Mouse (Mus musculus): Measurements from ENCODE around the gene Abl1. TPM values are rescaled to one million over a fixed set of nuclear protein-coding genes. Genes with fewer than 3 reads are reported as not detected.

Abl1 gene
- polyA plus RNA-seq, 1 experiment from 2014 or later = 19.7 TPM

DNA sequence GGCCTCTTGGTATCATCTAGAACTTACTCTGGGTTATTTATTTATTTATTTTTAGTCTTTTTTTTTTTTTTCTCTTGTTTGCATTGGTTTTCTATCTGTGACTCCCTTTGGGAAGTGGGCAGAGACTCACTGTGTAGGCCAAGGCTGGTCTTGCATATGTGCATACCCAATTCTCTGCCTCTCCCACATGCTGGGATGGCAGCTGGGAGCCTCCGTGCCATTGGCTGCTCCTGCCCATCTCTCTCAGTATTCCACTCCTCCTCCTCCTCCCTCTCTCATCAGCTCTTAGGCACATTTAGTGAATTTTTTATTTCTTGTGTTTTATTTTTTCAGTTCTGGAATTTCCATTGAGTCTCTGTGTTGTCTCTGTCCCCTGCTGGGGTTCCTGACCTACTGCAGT is 53.6 kb downstream of the Abl1 start:
- DNase-seq (ENCODE audit: low spot score) = no peak

DNA sequence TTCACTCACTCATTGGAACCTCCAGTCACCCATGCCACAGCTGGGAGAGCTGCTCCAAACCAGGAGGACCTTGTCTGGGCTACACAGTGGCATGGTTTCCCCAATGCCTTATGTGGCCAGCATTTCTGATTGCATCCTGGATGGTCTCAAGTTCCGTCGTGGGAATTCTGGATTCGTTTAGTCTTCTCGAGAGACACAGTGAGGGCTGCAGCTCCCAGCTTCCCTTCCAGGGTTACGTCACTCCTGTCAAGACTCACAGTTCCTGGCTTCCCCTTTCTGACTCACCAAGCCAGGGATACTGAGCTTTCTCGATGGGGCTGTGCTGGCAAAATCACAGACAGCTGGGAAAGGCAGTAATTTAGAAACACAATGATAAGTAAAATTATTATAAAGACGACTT is 54.0 kb downstream of the Abl1 start:
- DNase-seq (ENCODE audit: low spot score) = no peak

DNA sequence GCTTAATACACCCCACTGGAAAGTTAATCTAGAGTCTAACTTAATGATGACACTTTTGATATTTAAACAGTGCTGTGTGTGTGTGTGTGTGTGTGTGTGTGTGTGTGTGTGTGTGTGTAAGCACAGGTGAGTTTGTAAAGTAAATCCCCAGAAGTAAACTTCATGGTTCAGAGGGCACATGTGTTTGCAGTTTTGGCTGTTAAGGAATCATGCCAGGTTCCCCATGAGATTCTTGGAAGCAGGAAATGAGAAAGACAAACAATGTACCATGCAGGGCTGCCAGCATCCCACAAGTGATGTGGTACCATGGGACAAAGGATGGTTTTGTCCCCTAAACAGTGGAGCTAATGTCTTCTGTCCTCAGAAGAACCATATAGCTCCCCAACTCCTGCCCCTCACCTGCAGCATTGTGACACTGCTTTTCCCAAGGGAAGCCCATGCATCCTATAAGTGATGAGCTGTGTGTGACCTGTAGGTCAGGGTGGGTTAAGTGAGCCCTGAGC is 57.6 kb downstream of the Abl1 start:
- no peak for DNase-seq (ENCODE audit: low spot score)

DNA sequence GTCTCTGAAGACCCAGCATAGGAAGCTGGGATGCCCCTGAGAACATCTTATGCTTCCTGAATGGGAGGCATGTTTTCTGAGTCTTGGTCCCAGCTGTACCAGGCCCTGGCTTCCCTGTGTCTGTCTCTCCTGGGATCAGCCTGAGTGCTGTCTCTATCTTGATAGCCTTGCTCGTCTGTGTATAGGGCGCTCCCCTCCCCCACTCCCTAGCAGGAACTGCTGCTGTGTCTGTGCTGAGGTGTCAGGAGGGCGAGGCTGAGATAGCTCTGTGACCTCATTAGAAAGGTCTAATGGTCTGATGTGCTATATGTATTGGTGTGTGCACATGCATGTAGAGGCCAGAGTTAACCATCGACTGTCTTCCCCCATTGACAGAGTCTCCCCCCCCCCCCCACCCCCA is 58.7 kb downstream of the Abl1 start:
- no peak for DNase-seq (ENCODE audit: low spot score)

DNA sequence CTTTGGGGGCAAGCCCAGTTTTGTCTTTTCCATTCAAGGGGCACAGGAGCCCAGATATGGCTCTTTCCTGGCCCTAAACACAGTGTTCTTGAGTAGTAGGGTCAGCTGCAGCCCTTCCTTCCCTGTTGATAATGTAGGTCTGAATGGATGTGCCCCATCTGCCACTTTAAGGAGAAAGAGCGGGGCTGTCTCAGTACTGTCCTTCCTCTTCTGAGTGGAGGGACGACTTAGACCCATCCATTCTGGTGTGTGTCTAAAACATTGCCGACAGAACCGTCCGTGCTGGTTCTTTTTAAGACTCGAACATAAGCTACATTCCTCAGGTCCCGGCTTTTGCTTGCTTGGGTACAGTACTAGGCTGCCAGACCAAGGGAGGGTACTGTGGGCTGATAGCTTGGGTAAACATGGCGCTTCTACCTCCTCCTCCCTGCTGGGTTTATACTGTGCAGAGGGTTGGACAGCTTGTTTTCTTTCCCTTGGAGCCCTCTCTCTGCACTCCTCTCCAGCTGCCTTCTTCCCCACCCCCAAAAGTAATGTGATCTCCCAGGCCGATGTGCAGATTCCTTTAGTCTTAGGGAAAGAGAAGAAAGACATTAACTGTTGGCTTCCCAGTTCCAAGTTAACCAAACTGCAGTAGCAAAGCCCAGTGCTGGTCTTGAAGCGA is 61.0 kb downstream of the Abl1 start:
- DNase-seq (ENCODE audit: low spot score) = no peak

DNA sequence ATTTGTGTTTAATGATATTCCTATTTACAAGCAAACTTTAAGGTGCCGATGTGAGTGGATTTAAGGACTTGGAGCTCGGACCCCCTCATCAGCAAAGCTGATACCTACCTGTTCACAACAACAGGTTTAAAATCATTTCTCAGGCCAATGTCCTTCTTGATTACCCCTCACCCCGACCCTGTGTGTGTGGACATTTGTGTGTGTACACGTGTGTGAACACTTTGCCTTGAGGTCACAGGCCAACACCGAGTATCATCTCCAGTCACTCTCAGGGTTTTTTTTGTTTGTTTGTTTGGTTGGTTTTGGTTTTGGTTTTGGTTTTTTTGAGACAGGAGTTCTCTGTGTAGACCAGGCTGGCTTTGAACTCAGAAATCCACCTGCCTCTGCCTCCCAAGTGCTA is 62.0 kb downstream of the Abl1 start:
- no peak for DNase-seq (ENCODE audit: low spot score)

DNA sequence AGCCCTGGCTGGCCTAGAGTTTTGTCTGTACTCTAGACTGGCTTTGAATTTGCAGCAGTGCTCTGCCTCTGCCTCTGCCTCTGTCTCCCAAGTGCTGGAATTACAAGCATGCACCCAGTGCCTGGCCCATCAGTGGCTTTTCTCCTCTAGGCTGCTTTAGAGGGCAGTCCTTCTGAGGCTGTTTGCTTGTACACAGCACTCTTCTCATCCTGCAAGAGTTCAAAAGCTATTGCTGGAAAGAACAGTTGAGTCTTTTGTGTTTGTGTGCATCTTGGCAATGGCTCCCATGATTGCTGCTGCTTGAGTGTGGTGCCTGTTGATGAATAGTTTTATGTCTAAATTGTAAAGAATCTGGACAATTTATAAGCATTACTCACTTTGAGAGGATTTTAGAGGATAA is 69.3 kb downstream of the Abl1 start:
- no peak for DNase-seq (ENCODE audit: low spot score)

DNA sequence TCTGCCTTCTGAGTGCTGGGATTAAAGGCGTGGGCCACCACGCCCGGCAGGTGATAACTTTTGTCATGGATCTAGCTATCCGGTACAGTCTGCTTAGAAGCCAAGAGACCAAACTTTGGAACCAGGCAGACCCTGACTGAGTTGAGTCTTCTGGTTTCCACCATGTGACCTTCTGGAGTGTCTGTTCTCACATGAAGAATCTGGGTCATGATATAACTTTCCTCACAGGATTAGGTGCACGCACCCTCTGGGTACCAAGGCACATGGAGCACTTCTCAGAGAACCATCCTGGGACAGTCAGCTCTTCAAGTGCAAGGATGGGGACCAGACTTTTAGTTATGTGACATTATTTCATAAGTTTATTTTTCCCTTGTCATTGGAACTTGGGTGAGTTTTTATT is 70.8 kb downstream of the Abl1 start:
- no peak for DNase-seq (ENCODE audit: low spot score)

DNA sequence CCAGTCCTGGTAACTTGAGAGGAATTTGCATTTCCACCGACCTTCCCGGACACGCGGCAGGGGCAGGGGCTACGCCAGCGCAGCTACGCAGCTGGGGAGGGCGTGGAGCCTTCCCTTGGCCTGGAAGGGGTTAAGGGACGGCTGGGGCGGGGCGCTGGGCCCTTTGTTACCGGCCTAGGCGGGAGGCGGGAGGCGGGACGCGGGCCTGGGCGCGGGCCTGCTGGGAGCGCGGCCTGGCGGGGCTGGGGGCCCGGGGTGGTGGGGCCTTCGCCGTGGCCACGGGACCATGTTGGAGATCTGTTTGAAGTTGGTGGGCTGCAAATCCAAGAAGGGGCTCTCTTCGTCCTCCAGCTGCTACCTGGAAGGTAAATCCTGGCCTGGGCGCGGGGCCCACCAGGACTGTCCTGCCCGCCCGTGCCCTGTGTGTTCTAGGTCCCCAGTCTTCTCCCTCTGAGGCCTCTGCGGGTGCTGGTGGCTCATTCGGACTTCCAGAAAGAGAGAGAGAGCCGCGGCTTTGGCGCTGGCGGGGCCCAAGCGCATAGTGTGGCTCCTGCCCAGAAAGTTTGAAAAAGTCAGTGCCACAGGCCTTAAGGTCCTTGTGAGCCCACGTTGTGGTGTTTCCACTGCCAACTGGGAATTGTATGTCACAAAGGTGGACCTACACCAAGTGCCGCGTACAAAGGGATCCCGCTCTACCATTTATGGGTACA is 71.7 kb downstream of the Abl1 start:
- peak; percentile 77 for DNase-seq (ENCODE audit: low spot score)

DNA sequence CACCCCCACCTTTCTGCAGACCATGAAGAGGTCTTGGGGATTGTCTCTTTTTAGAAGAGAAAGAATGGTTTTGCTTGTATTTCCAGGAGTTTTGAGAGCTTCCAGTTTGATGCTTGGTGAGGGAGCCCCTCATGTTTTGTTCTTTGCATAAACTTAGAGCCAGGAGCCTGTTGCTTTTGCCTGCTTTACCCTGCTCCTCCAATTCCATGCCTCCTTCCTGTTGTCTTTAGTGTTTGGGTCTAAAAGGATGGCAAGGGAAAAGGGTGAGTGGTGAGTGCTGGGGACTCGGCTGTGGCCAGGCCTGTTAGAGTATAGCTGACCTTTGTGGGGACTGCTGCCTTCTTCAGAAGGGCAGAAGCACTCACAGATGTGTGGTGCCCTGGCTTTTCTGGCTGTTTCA is 72.3 kb downstream of the Abl1 start:
- no peak for DNase-seq (ENCODE audit: low spot score)

DNA sequence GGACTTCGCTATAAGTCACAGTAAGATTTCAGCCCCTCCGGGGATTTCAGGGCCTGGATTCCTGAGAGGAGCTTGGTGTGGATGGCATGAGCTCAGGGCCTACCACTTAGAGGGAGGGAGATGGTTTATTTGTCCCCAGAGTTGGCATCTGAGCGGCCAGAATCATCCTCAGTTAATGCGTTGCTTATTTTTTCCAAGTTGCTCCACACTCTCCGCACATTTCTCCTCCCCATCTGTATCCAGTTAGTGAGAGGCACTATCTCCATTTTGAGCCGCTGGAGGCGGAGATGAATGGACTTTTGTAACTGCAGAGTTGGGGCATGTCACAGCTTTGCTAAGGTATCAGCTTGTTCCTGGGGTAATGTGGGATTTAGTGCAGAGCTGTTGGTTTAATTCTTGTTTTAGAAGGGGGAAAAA is 72.9 kb downstream of the Abl1 start:
- DNase-seq (ENCODE audit: low spot score) = no peak

DNA sequence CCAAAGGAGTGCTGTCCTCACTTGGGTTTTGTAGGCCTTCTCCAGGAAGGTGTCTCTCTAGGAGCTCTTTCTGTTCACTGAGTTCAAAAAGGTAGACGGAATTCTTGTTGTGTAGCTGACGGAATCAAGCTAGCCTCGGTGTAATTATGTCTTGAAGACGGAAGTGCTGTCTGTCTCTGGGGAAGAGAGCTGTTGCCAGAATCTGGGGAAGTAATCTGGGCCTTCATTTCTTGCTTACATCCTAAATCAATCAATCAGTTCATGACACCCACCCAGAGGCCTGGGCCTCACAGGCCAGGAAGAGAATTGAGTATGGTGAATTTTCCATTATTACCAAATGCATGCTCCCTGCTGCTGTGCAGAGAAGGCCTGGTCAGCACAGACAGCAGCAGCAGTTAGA is 73.4 kb downstream of the Abl1 start:
- DNase-seq (ENCODE audit: low spot score) = no peak

DNA sequence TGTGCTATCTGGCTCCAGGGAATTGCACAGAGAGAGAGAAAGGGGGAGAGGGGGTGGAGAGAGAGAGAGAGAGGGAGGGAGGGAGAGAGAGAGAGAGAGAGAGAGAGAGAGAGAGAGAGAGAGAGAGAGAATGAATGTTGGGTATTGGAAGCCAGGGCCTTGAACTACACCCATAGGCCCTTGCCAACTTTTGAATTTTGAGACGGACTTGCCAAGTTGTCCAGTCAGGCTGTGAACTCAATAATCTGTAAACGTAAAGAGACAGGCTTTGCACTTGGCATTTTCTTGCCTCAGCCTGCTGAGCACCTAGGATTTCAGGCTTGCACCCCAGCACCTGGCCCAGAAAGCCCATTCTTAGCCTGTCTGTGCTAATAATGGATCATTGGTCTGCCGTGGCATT is 74.0 kb downstream of the Abl1 start:
- no peak for DNase-seq (ENCODE audit: low spot score)

DNA sequence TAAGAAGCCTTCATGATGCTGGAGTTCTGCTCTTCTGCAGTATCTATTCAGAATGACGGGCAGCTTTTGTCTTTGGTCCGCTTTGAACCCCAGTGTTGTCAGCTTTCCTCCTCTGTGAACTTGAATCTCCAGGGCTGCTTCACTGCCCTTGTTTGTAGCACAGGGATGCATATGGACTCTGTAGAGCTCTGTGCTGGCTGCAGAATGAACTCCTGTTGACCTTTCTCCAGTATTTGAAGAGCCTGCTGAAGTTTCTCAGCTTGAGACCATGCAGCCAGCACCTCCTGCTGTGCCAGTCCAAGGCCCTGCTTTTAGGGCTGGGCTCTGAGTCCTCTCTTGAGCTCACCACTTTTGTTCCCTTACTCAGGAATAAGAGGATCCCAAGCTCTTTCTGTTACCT is 74.7 kb downstream of the Abl1 start:
- no peak for DNase-seq (ENCODE audit: low spot score)

DNA sequence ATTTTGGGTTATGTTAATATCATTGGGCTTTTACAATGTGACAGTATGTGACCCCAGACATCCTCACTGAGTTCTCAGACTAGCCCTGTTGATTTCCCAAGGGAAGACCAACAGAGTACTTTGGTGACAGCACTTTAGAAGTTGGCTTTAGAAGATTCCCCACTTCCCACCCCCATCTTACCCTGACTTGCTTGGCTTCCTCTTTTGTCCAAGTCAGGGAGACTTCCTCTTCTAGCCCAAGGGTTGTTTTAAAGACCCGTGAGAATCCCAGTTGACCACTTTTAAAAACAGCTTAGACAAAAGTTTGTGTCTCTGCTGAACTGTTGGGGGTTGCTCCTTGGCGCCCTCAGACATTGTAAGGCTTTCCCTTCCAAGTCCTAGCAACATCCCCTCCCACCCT is 75.1 kb downstream of the Abl1 start:
- DNase-seq (ENCODE audit: low spot score) = no peak

DNA sequence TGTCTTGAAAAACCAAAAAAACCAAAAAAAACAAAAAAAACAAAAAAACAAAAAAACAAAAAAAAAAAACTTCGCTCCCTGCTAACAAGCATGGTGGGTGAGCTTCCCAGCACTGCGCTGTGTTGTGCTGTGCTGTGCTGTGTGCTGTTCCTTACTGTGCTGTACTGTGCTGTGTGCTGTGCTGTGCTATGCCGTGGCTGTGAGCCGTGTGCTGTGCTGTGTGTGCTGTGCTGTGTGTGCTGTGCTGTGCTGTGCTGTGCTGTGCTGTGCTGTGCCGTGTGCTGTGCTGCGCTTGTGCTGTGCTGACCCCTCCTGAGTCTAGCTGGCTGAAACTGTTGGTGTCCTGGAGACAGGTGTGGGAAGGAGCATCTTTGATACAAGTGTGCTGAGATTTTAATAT is 78.9 kb downstream of the Abl1 start:
- DNase-seq (ENCODE audit: low spot score) = no peak

DNA sequence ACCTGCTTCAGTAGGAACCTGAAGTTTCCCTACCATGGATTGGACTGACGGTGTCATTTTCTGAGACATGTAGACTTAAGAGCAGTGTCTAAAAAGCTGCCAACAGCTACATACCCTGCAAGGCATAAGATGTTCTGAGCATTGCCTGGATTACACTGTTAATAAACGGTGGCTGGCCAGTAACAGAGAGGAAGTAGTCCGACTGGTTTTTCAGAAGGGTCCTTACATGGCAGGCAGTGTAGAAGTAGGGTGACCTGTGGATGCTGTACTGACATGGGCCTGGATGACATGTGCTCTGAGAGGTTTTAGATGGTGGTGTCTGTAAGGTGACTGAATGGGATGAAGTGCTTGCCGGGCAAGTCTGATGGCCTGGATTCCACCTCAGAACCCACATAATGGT is 79.6 kb downstream of the Abl1 start:
- DNase-seq (ENCODE audit: low spot score) = no peak

DNA sequence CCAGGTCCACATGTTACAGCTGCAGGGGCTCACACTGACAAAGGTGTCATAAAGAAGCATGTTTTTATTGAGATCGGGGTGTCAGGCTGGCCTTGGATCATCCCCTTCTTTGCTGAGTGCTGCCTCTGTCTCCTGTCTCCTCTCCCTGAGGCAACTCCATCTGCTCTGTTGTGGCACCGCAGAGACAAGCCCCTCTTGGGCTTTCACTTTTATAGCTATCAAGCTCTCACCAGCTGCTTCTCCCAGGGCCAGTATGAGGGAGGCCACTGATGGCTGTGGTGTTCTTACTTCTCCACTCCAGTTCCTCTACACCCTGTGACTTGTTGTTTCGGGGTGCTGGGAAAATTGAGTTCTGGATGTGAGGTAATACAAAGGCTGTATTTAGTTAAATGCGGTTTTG is 80.9 kb downstream of the Abl1 start:
- DNase-seq (ENCODE audit: low spot score) = no peak

DNA sequence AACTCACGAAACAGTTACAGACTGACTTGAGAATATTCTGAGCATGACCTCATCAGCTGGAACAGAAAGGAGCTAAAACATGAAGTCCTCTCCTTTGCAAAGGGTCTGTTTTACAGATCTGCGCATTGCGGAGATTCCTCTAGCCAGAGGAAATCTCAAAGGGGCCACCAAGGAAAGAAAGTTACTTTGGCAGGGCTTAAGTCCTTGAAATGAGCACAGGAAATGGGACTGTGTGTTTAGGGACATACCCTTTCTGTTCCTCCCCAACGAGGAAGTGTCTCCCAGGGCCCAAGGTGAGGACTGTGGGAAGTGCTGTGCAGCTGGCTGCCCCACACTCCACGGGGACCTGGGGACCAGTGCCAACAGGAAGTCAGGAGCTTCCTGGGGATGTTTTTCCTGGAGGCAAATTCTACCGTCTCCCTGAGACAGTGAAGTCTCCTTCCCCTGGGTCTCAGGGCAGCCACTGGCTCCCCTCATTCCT is 81.5 kb downstream of the Abl1 start:
- no peak for DNase-seq (ENCODE audit: low spot score)

DNA sequence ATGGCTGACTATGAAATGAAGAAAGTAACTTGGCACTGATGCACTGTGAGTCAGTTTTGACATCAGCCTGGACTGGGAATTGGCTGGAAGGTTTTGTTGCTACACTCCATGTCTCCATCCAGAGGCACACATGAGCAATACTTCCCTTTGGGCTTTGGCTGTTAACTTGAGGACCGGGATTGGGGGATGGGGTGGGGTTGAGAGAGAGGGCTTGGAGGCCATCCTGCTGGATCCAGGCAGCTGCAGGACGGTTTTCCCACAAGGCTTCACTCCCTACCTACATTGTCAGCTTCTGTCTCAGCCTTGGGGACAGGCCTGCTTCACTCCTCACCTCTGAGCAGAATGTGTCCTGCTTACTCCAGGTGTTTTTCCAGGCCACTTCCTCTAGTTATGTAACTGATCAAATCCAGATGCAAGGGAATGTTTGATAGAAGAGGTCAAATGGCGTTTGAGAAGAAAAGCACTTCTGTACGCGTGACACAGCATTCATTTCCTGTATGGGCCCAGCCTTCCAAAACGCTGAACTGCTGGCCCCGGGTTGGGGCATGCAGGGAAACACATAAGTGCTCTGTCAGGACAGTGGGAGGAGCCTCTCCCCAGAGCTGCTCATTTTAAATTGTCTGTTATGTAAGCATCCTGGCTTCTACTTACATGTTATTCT is 82.7 kb downstream of the Abl1 start:
- DNase-seq (ENCODE audit: low spot score) = peak; percentile 76

DNA sequence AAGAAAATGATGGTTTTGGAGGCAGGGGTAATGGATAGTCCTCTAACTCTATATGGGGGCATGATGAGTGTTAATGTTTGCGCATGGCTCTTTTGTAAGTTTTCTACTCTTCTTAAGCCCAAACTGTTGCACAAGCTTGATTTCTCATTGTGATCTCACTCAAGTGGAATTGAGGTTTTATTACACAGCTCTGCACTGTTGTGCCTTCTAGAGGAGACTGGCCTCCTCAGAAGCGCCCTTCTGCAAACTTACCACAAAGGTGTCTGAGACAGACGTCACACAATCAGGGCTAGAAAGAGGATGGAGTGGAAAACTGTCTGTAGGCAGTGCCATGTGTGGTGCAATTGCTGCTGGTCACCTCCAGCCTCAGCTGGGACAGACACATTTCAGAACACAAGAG is 88.3 kb downstream of the Abl1 start:
- no peak for DNase-seq (ENCODE audit: low spot score)

DNA sequence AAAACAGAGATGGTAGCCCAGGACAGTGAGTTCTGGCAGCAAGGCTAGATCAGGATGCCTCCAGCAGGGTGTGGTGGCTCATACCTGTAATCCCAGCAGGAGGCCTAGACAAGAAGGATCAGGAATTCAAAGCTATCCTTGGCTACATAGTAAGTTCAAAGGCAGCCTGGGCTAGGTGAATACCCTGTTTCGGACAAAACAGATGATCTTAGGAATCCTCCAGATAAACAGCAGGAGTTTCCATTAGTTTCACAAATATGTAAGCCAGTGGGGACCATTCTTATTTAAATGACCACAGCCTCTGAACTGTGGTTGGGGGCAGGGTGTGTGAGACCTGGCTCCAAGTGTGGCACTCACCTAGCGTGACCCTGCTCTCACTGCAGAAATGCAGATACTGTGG is 91.1 kb downstream of the Abl1 start:
- DNase-seq (ENCODE audit: low spot score) = no peak

Measured in thymus, postnatal 0 days (tissue).